Mouse (Mus musculus): ENCODE data around the gene Gbp2.

DNA sequence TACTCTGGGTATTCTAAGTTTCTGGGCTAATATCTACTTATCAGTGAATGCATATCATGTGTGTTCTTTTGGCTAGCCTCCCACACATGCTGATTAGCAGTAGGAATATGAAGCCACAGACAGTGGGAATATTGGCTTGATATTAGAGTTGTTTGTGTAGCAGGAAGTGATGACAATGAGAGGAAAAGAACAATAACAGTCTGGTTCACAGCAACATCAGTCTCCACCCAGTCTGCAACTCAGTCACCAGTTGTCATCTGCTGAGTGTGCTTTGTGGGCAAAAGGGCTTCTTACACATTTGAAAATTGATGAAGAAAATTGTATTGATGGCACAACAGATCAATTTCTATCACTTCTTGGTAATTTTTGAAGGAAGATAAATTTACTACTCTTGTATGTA lies 33.0 kb upstream of the Gbp2 start:
- TF ChIP-seq CTCF (IDR thresholded peaks at IDR 0.05; ENCODE audit: extremely low read depth, insufficient read depth, insufficient read length, insufficient replicate concordance): no peak
- no peak for TF ChIP-seq POLR2A (IDR thresholded peaks at IDR 0.05; ENCODE audit: low read depth, low read length)
